Mouse (Mus musculus) lung, postnatal 0 days (tissue): ENCODE data around the gene Olfr1443. TPM values are rescaled to one million over a fixed set of nuclear protein-coding genes. Genes with fewer than 3 reads are reported as not detected.

Experiments
- ATAC-seq: fragments of 200-750 bp; cut with Nextera tagmentation; 2 replicates; pipeline ENCODE4 v1.8.0; 2017; ENCODE audit warnings: moderate library complexity
- DNase-seq: peaks from one replicate; pipeline ENCODE4 v3.0.0-alpha.2; 2016; ENCODE audit warnings: low spot score
- H3K27ac ChIP-seq: fragments of 300-500 bp; sonication (generic); 2 replicates; pipeline ENCODE4 v1.5.1; 2014; ENCODE audit warnings: antibody characterized with exemption, mild to moderate bottlenecking, low read length, mixed read lengths
- H3K27me3 ChIP-seq: fragments of 300-500 bp; sonication (generic); replicated peaks from 2 replicates; pipeline ENCODE4 v1.6.1; 2014; ENCODE audit warnings: low read length, mixed read lengths; ENCODE audit not compliant: insufficient read depth
- H3K36me3 ChIP-seq: fragments of 300-500 bp; sonication (generic); 2 replicates; pipeline ENCODE4 v1.6.1; 2014; ENCODE audit warnings: low read length, mixed read lengths; ENCODE audit not compliant: insufficient read depth
- H3K4me1 ChIP-seq: fragments of 300-500 bp; sonication (generic); 2 replicates; pipeline ENCODE4 v1.6.1; 2014; ENCODE audit warnings: antibody characterized with exemption, low read depth, low read length, mixed read lengths; ENCODE audit not compliant: insufficient read depth
- H3K4me2 ChIP-seq: fragments of 300-500 bp; sonication (generic); replicated peaks from 2 replicates; pipeline ENCODE4 v1.6.1; 2014; ENCODE audit warnings: low read depth, mild to moderate bottlenecking, low read length, moderate library complexity, mixed read lengths
- H3K4me3 ChIP-seq: fragments of 300-500 bp; sonication (generic); 2 replicates; pipeline ENCODE4 v1.5.1; 2014; ENCODE audit warnings: low read depth, low read length
- H3K9ac ChIP-seq: fragments of 300-500 bp; sonication (generic); replicated peaks from 2 replicates; pipeline ENCODE4 v1.6.1; 2014; ENCODE audit warnings: low read depth, mild to moderate bottlenecking
- H3K9me3 ChIP-seq: fragments of 300-500 bp; sonication (generic); 2 replicates; pipeline ENCODE4 v1.6.1; 2016; ENCODE audit warnings: low read length, mixed read lengths
- CTCF ChIP-seq: IDR thresholded peaks from 2 replicates; pipeline ENCODE4 v1.5.1; 2016; ENCODE audit warnings: antibody characterized with exemption, mild to moderate bottlenecking
- EP300 ChIP-seq: IDR thresholded peaks from 2 replicates; pipeline ENCODE4 v1.6.1; 2016; ENCODE audit warnings: antibody characterized with exemption, mild to moderate bottlenecking, control low read depth
- WGBS: fragments of 180-500 bp; shearing (Covaris S2); extraction: QIAGEN DNeasy Blood & Tissue Kit; methylation state at CpG from one replicate; pipeline ENCODE4 v1.1.7; 2014; 5-methylcytosine and 5-hydroxymethylcytosine counted together
- polyA plus RNA-seq: library from polyadenylated mRNA; unstranded; fragments of >200 nt; fragmentation: Nextera tagmentation; extraction: Ambion mirVana; gene quantifications from 2 replicates; pipeline ENCODE4 v1.2.1, GENCODE M21; 2015

Gene Olfr1443
- polyA plus RNA-seq: not detected in 2 replicates

DNA sequence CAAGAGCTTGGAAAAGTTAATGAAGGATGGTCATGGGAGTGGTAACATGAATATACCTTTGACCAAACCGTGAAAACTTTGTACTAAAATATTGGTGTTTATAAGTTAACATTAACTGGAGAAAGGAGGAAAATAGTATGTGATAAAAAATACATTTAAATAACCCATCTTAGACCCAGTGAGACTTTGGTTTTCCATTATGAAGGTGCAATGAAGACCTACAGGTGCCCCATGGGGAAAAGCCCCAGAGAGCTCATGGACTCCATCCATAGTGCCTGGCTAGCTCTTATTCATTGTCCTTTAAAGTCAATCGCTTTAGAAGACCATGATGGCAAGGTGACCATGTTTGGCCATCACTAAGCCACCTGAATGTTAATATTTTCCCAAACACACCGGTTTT is at the start of gene Olfr1443:
Gene Olfr1443 (plus strand): TSS at position 301 of the 400 bp plus-strand sequence.
- H3K27me3 ChIP-seq: no peaks in the 10 kb centered on the region
- DNase-seq: no peak
- no peaks in the 10 kb centered on the region for H3K4me1 ChIP-seq
- no peaks in the 10 kb centered on the region for H3K9me3 ChIP-seq
- no peak for ATAC-seq
- H3K36me3 ChIP-seq: no peaks in the 10 kb centered on the region
- no peak within 1 kb of the TSS for H3K4me3 ChIP-seq
- TF ChIP-seq EP300 (no peak), CTCF (no peak)
- no peak within 1 kb of the TSS for H3K4me2 ChIP-seq
- H3K27ac ChIP-seq: no peak within 1 kb of the TSS
- H3K9ac ChIP-seq: no peak within 1 kb of the TSS
- WGBS: 65% methylated on average over 3 of the region's 3 CpGs

GRCm38 (mm10) chr19:12633176-12633575 is 44.7 kb upstream of the Olfr1443 start, which contains the start of gene Glyat:
TSS of gene Glyat (plus strand) at chr19:12633308.
- Histone ChIP-seq H3K4me1 (no peaks in the 10 kb centered on the region), H3K9ac (no peak within 1 kb of the TSS), H3K36me3 (no peaks in the 10 kb centered on the region), H3K9me3 (no peaks in the 10 kb centered on the region), H3K4me2 (no peak within 1 kb of the TSS), H3K4me3 (no peak within 1 kb of the TSS), H3K27me3 (no peaks in the 10 kb centered on the region), H3K27ac (no peak within 1 kb of the TSS)
- no peak for TF ChIP-seq EP300
- no peak for ATAC-seq
- whole genome bisulfite sequencing: 68% methylated on average over 4 of the region's 4 CpGs
- no peak for DNase-seq

GRCm38 (mm10) chr19:12634259-12634658 is 43.7 kb upstream of the Olfr1443 start:
- Histone ChIP-seq H3K36me3 (no peaks in the 10 kb centered on the region), H3K4me2 (no peak overlapping the region), H3K27ac (no peak overlapping the region), H3K4me3 (no peak overlapping the region), H3K4me1 (no peaks in the 10 kb centered on the region), H3K27me3 (no peaks in the 10 kb centered on the region), H3K9me3 (no peaks in the 10 kb centered on the region), H3K9ac (no peak overlapping the region)
- TF ChIP-seq CTCF (no peak), EP300 (no peak)
- ATAC-seq (no peak), DNase-seq (no peak)
- 86% methylated on average over 3 of the region's 3 CpGs for WGBS

DNA sequence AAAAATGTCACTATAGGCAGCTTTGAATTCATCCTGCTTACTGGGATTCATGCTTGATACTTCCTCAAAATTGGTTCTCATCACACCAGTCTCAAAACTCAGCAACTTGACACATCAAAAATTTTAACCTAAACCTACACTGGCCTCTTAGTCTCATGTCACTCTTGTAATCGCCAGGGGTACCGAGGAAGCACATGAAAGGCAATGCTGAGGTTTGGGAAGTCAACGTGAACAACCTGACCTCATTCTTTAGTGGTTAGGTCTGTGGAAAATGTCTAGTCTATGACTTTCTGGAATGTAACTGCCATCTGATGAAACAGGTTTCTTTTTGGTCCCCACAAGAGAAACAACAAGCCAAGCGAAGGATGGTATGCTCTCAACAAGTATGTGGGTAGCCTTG is 42.9 kb upstream of the Olfr1443 start:
- TF ChIP-seq EP300 (no peak), CTCF (no peak)
- ATAC-seq (no peak), DNase-seq (no peak)
- Histone ChIP-seq H3K36me3 (no peaks in the 10 kb centered on the region), H3K9ac (no peak overlapping the region), H3K9me3 (no peaks in the 10 kb centered on the region), H3K27ac (no peak overlapping the region), H3K27me3 (no peaks in the 10 kb centered on the region), H3K4me1 (no peaks in the 10 kb centered on the region), H3K4me2 (no peak overlapping the region), H3K4me3 (no peak overlapping the region)
- 77% methylated on average over 4 of the region's 4 CpGs for WGBS

DNA sequence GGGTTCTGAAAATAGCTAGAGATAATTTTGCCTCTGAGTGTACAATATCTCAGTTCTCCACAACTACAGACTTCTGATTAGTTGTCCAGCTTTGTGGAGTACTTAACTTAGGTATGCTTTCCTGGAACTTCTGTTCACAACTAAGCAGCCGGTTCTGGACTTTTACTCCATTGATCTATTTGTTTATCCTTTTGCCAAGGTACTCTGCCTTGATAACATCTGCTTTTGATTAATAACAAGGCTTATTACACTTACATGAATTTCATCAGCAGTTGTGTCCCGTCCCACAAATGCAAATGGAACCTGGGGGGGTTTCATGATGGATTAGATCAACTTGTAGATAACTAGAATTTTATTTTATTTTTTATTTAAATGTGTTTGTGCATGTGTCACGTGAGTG is 41.0 kb upstream of the Olfr1443 start:
- no peak overlapping the region for H3K4me2 ChIP-seq
- TF ChIP-seq CTCF (no peak), EP300 (no peak)
- 66% methylated on average over 3 of the region's 3 CpGs for WGBS

DNA sequence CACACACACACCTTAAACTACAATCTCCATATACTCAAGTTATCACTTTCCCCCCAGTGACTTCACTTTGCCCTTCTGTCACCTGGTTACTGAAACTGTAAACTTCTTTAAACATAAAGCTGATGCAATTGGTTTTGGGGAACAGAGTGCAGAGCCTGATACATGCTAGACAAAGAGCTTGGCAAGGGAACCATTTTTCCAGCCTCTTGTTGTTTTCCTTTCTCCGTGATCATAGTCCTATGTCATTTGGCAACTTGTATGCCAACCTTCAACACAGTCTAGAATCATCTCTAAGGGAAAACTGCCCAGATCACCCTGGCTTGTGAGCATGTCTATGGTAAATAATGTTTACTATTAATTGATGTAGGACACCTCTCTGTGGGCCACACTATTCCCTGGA is 39.9 kb upstream of the Olfr1443 start:
- Histone ChIP-seq H3K9me3 (no peaks in the 10 kb centered on the region), H3K36me3 (no peaks in the 10 kb centered on the region), H3K27me3 (no peaks in the 10 kb centered on the region), H3K9ac (no peak overlapping the region), H3K4me2 (no peak overlapping the region), H3K4me1 (no peaks in the 10 kb centered on the region), H3K27ac (no peak overlapping the region), H3K4me3 (no peak overlapping the region)
- TF ChIP-seq EP300 (no peak), CTCF (no peak)
- ATAC-seq: no peak
- no peak for DNase-seq
- 71% methylated on average over 1 of the region's 1 CpGs for WGBS

More for the DNA sequence above, 41.0 kb upstream of the Olfr1443 start:
- no peaks in the 10 kb centered on the region for H3K36me3 ChIP-seq
- H3K4me3 ChIP-seq: no peak overlapping the region
- H3K4me1 ChIP-seq: no peaks in the 10 kb centered on the region
- H3K27ac ChIP-seq: no peak overlapping the region
- H3K9ac ChIP-seq: no peak overlapping the region
- no peak for DNase-seq
- H3K9me3 ChIP-seq: no peaks in the 10 kb centered on the region
- no peak for ATAC-seq
- no peaks in the 10 kb centered on the region for H3K27me3 ChIP-seq

DNA sequence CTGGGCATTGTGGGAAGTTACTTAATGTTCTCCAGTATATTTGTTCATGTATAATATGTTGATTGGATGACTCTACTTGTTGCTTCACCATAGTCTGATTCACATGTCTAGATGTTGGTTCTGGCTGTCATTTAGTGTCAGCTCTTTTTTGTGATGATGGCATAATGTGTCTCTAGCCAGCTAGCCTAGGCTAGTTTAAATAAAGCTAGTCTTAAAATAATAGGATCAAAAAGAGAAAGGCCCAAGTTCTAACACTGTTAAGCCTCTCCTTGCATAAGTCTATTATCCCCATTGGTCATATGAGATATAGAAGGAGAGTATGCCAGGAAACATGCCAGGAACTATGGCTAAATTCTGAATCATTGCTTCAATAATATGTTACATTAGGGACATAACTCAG is 28.4 kb upstream of the Olfr1443 start:
- H3K27ac ChIP-seq: no peak overlapping the region
- TF ChIP-seq CTCF: no peak
- no peak for TF ChIP-seq EP300
- ATAC-seq (no peak), DNase-seq (no peak)
- no peaks in the 10 kb centered on the region for H3K9me3 ChIP-seq
- H3K9ac ChIP-seq: no peak overlapping the region
- H3K4me3 ChIP-seq: no peak overlapping the region
- no peaks in the 10 kb centered on the region for H3K36me3 ChIP-seq
- H3K4me2 ChIP-seq: no peak overlapping the region
- no peaks in the 10 kb centered on the region for H3K27me3 ChIP-seq
- no peaks in the 10 kb centered on the region for H3K4me1 ChIP-seq
